Mouse (Mus musculus): ENCODE results near the gene Phf1. TPM values are rescaled to one million over a fixed set of nuclear protein-coding genes. Genes with fewer than 3 reads are reported as not detected.
"Not testable (repeated sequence)": the region's sequence is repeated elsewhere in the genome, so short reads cannot be mapped to it uniquely, and the experiment has no call there.

Gene Phf1
- polyA plus RNA-seq, 1 experiment: 9.6 TPM

- TF ChIP-seq MYOD1 (IDR thresholded peaks at IDR 0.05; ENCODE audit: control insufficient read depth in 1 of 3, insufficient read length in 2 of 3, low read depth in 2 of 3) (peak in 1 of 3 experiments; percentile 15), POLR2A (IDR thresholded peaks at IDR 0.05; ENCODE audit: insufficient read length, low read depth) (peak; percentile 95), TCF12 (IDR thresholded peaks at IDR 0.05; ENCODE audit: insufficient read depth, poor library complexity, severe bottlenecking) (no peak), CEBPB (IDR thresholded peaks at IDR 0.05; ENCODE audit: insufficient read depth, poor library complexity, severe bottlenecking) (no peak), REST (IDR thresholded peaks at IDR 0.05; ENCODE audit: insufficient read depth, insufficient read length) (no peak), POLR2AphosphoS2 (IDR thresholded peaks at IDR 0.05; ENCODE audit: insufficient read length, low read depth) (peak; percentile 96), TCF3 (IDR thresholded peaks at IDR 0.05; ENCODE audit: insufficient read length, low read depth) (no peak), MYOG (IDR thresholded peaks at IDR 0.05; ENCODE audit: control insufficient read depth in 1 of 3, insufficient read depth in 1 of 3, insufficient read length in 2 of 3, low read depth in 2 of 3) (peak in 2 of 3 experiments; percentile 30 to 36), MAX (IDR thresholded peaks at IDR 0.05; ENCODE audit: low read depth) (no peak), USF1 (IDR thresholded peaks at IDR 0.05; ENCODE audit: low read depth) (no peak), SRF (IDR thresholded peaks at IDR 0.05; ENCODE audit: control insufficient read depth, insufficient read length, low read depth) (peak; percentile 46), E2F4 (IDR thresholded peaks at IDR 0.05; ENCODE audit: insufficient read depth) (no peak)
- no peaks in the 10 kb centered on the region for H3K27me3 ChIP-seq (ENCODE audit: control insufficient read depth, insufficient read depth, insufficient read length)
- H3K4me3 ChIP-seq: peak within 1 kb of the TSS; percentile 84
- H3ac ChIP-seq (ENCODE audit: control insufficient read depth, insufficient read length): peak within 1 kb of the TSS; percentile 55
- H3K4me2 ChIP-seq (ENCODE audit: low read depth): peak within 1 kb of the TSS; percentile 93
- peaks cover 12% of the 10 kb centered on the region for H3K36me3 ChIP-seq (ENCODE audit: control insufficient read depth, insufficient read depth)
- H3K79me2 ChIP-seq (ENCODE audit: control insufficient read depth, insufficient read depth): peaks cover 23% of the 10 kb centered on the region
These were observed 40.1 kb downstream of the Phf1 start, which contains the start of gene Zbtb9 for GRCm38 (mm10) chr17:26972703-26973574. Zbtb9 (plus strand) TSS chr17:26973167.

- peak overlapping the region; percentile 84 for H3K4me3 ChIP-seq
- H3ac ChIP-seq (ENCODE audit: control insufficient read depth, insufficient read length): no peak overlapping the region
- H3K4me2 ChIP-seq (ENCODE audit: low read depth): peak overlapping the region; percentile 93
- TF ChIP-seq E2F4 (IDR thresholded peaks at IDR 0.05; ENCODE audit: insufficient read depth): no peak
- TF ChIP-seq POLR2A (IDR thresholded peaks at IDR 0.05; ENCODE audit: insufficient read length, low read depth): no peak
- no peak for TF ChIP-seq REST (IDR thresholded peaks at IDR 0.05; ENCODE audit: insufficient read depth, insufficient read length)
- TF ChIP-seq TCF12 (IDR thresholded peaks at IDR 0.05; ENCODE audit: insufficient read depth, poor library complexity, severe bottlenecking): no peak
- TF ChIP-seq POLR2AphosphoS2 (IDR thresholded peaks at IDR 0.05; ENCODE audit: insufficient read length, low read depth): no peak
- peaks cover 20% of the 10 kb centered on the region for H3K36me3 ChIP-seq (ENCODE audit: control insufficient read depth, insufficient read depth)
- H3K27me3 ChIP-seq (ENCODE audit: control insufficient read depth, insufficient read depth, insufficient read length): no peaks in the 10 kb centered on the region
- H3K79me2 ChIP-seq (ENCODE audit: control insufficient read depth, insufficient read depth): peaks cover 23% of the 10 kb centered on the region
These were observed 41.7 kb downstream of the Phf1 start for GRCm38 (mm10) chr17:26974547-26974946.

- no peak for TF ChIP-seq TCF3 (IDR thresholded peaks at IDR 0.05; ENCODE audit: insufficient read length, low read depth)
- no peak for TF ChIP-seq E2F4 (IDR thresholded peaks at IDR 0.05; ENCODE audit: insufficient read depth)
- TF ChIP-seq CEBPB (IDR thresholded peaks at IDR 0.05; ENCODE audit: insufficient read depth, poor library complexity, severe bottlenecking): no peak
- no peak for TF ChIP-seq MAX (IDR thresholded peaks at IDR 0.05; ENCODE audit: low read depth)
- no peak for TF ChIP-seq MYOD1 (IDR thresholded peaks at IDR 0.05; ENCODE audit: control insufficient read depth in 1 of 3, insufficient read length in 2 of 3, low read depth in 2 of 3)
- peaks cover 23% of the 10 kb centered on the region for H3K79me2 ChIP-seq (ENCODE audit: control insufficient read depth, insufficient read depth)
- H3K4me3 ChIP-seq: no peak overlapping the region
- no peaks in the 10 kb centered on the region for H3K27me3 ChIP-seq (ENCODE audit: control insufficient read depth, insufficient read depth, insufficient read length)
- no peak overlapping the region for H3ac ChIP-seq (ENCODE audit: control insufficient read depth, insufficient read length)
- peaks cover 21% of the 10 kb centered on the region for H3K36me3 ChIP-seq (ENCODE audit: control insufficient read depth, insufficient read depth)
- no peak overlapping the region for H3K4me2 ChIP-seq (ENCODE audit: low read depth)
These were observed 42.6 kb downstream of the Phf1 start for GRCm38 (mm10) chr17:26975415-26975814.

- not testable (repeated sequence) for H3K4me2 ChIP-seq (ENCODE audit: low read depth); H3K4me3 ChIP-seq; H3K27me3 ChIP-seq (ENCODE audit: control insufficient read depth, insufficient read depth, insufficient read length); H3ac ChIP-seq (ENCODE audit: control insufficient read depth, insufficient read length)
- Histone ChIP-seq H3K36me3 (ENCODE audit: control insufficient read depth, insufficient read depth) (peaks cover 21% of the 10 kb centered on the region), H3K79me2 (ENCODE audit: control insufficient read depth, insufficient read depth) (peaks cover 23% of the 10 kb centered on the region)
These were observed 44.5 kb downstream of the Phf1 start for GRCm38 (mm10) chr17:26977354-26977753.

- TF ChIP-seq TCF12 (IDR thresholded peaks at IDR 0.05; ENCODE audit: insufficient read depth, poor library complexity, severe bottlenecking) (no peak), POLR2AphosphoS2 (IDR thresholded peaks at IDR 0.05; ENCODE audit: insufficient read length, low read depth) (no peak), TCF3 (IDR thresholded peaks at IDR 0.05; ENCODE audit: insufficient read length, low read depth) (no peak), MYOD1 (IDR thresholded peaks at IDR 0.05; ENCODE audit: control insufficient read depth in 1 of 3, insufficient read length in 2 of 3, low read depth in 2 of 3) (no peak), SRF (IDR thresholded peaks at IDR 0.05; ENCODE audit: control insufficient read depth, insufficient read length, low read depth) (no peak), CEBPB (IDR thresholded peaks at IDR 0.05; ENCODE audit: insufficient read depth, poor library complexity, severe bottlenecking) (no peak), MAX (IDR thresholded peaks at IDR 0.05; ENCODE audit: low read depth) (no peak), POLR2A (IDR thresholded peaks at IDR 0.05; ENCODE audit: insufficient read length, low read depth) (no peak), MYOG (IDR thresholded peaks at IDR 0.05; ENCODE audit: control insufficient read depth in 1 of 3, insufficient read depth in 1 of 3, insufficient read length in 2 of 3, low read depth in 2 of 3) (no peak), USF1 (IDR thresholded peaks at IDR 0.05; ENCODE audit: low read depth) (no peak), REST (IDR thresholded peaks at IDR 0.05; ENCODE audit: insufficient read depth, insufficient read length) (no peak)
These were observed 46.6 kb downstream of the Phf1 start for GRCm38 (mm10) chr17:26979426-26979825.

More at GRCm38 (mm10) chr17:26979426-26979825, 46.6 kb downstream of the Phf1 start:
- H3K4me2 ChIP-seq (ENCODE audit: low read depth): no peak overlapping the region
- no peak overlapping the region for H3ac ChIP-seq (ENCODE audit: control insufficient read depth, insufficient read length)
- H3K4me3 ChIP-seq: no peak overlapping the region
- peaks cover 10% of the 10 kb centered on the region for H3K79me2 ChIP-seq (ENCODE audit: control insufficient read depth, insufficient read depth)
- no peaks in the 10 kb centered on the region for H3K27me3 ChIP-seq (ENCODE audit: control insufficient read depth, insufficient read depth, insufficient read length)
- H3K36me3 ChIP-seq (ENCODE audit: control insufficient read depth, insufficient read depth): peaks cover 21% of the 10 kb centered on the region

All from myocyte (in vitro differentiated cells).